Mouse (Mus musculus): Measurements from ENCODE around the gene Gm3099. TPM values are rescaled to one million over a fixed set of nuclear protein-coding genes. Genes with fewer than 3 reads are reported as not detected.

Gm3099 gene
- not detected for polyA plus RNA-seq (2017; shearing (Covaris generic))

DNA sequence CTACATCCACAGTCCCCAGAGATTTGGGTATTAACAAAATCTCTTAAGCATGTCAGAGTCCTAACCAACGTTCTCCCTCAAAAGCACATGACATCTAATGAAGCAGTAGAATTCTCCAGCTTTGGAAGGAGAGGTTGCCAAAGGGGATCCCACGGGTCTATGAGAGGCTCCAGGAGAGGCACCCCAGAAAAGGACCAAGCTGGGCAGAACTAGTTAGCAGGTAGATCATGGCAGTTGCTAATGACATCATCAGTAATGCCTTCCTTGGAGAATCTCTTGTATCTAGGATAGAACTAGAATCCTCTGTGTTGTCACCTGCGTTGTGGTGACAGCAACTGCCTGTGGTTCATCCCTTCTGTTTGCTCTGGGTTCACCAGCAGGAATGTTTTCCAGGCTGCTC, at the start of gene Gm3099:
Gm3099 (plus strand) TSS at position 301 of the 400 bp plus-strand sequence.

DNA sequence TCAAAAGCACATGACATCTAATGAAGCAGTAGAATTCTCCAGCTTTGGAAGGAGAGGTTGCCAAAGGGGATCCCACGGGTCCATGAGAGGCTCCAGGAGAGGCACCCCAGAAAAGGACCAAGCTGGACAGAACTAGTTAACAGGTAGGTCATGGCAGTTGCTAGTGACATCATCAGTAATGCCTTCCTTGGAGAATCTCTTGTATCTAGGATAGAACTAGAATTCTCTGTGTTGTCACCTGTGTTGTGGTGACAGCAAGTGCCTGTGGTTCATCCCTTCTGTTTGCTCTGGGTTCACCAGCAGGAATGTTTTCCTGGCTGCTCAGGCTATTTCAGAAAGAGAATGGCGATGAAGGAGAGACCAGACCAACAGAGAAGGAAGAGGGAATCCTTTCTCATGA, 34.9 kb upstream of the Gm3099 start, which contains the start of gene Gm3095:
Gm3095 (plus strand) TSS at position 301 of the 400 bp plus-strand sequence.

DNA sequence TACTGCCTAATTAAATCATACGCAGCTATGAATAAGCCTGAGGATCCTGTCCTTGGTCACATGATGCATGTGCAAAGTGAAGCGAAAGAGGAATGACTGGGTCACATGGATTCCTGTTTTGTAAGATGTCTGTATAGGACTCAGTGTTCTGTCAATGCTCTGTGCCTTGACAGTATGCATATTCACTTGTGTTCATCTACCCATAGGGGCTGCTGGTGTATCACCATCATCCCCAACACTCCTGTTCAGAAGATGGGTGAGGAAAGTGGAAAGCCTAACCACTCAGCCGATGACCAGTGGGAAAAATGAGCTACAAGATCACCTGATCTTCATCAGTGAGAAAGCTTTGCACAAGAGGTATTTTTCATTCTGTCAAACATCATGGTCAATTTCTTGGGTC, 25.4 kb downstream of the Gm3099 start, which contains the start of gene Gm5796:
Gm5796 (plus strand) TSS at position 301 of the 400 bp plus-strand sequence.

Other genes with a start within 250 kb of the Gm3099 start
- gene Gm3002, start 188.3 kb upstream of the Gm3099 start, polyA plus RNA-seq (2017; shearing (Covaris generic)) = 0.35 TPM
- gene Gm3033, start 152.1 kb upstream of the Gm3099 start, polyA plus RNA-seq (2017; shearing (Covaris generic)) = not detected
- gene Gm2916, start 114.2 kb upstream of the Gm3099 start, polyA plus RNA-seq (2017; shearing (Covaris generic)) = not detected
- not detected for gene Gm3029, start 66.6 kb upstream of the Gm3099 start, polyA plus RNA-seq (2017; shearing (Covaris generic))
- not detected for gene Gm3095, start 34.8 kb upstream of the Gm3099 start, polyA plus RNA-seq (2017; shearing (Covaris generic))
- 0.82 TPM for gene Gm5796, start 25.5 kb downstream of the Gm3099 start, polyA plus RNA-seq (2017; shearing (Covaris generic))
- 0.38 TPM for gene Gm3115, start 85.7 kb downstream of the Gm3099 start, polyA plus RNA-seq (2017; shearing (Covaris generic))
- gene Gm8108, start 112.1 kb downstream of the Gm3099 start, polyA plus RNA-seq (2017; shearing (Covaris generic)) = 0.79 TPM
- not detected for gene Gm3127, start 166.6 kb downstream of the Gm3099 start, polyA plus RNA-seq (2017; shearing (Covaris generic))
- gene Gm2974, start 184.2 kb downstream of the Gm3099 start, polyA plus RNA-seq (2017; shearing (Covaris generic)) = 2.3 TPM